Mouse (Mus musculus) limb, embryonic 14.5 days (tissue): ENCODE measurements around the gene Cbx3. TPM values are rescaled to one million over a fixed set of nuclear protein-coding genes. Genes with fewer than 3 reads are reported as not detected.

Experiments
- ATAC-seq: fragments of 200-750 bp; cut with Nextera tagmentation; 2 replicates; pipeline ENCODE4 v1.8.0; 2017; ENCODE audit warnings: low read depth, moderate number of reproducible peaks, moderate TSS enrichment; ENCODE audit not compliant: low FRiP score
- DNase-seq: peaks from one replicate; pipeline ENCODE4 v3.0.0-alpha.2; 2015; ENCODE audit warnings: low spot score
- H3K27ac ChIP-seq: fragments of 300-500 bp; sonication (generic); replicated peaks from 2 replicates; pipeline ENCODE4 v1.5.1; 2014; ENCODE audit warnings: low read depth, mild to moderate bottlenecking, low read length, moderate library complexity, mixed read lengths
- H3K27me3 ChIP-seq: fragments of 300-500 bp; sonication (generic); 2 replicates; pipeline ENCODE4 v1.6.1; 2014; ENCODE audit warnings: low read length, mixed read lengths; ENCODE audit not compliant: control insufficient read depth, insufficient read depth
- H3K36me3 ChIP-seq: fragments of 300-500 bp; sonication (generic); 2 replicates; pipeline ENCODE4 v1.6.1; 2014; ENCODE audit warnings: mild to moderate bottlenecking, low read length, moderate library complexity, mixed read lengths; ENCODE audit not compliant: control insufficient read depth, insufficient read depth
- H3K4me1 ChIP-seq: fragments of 300-500 bp; sonication (generic); 2 replicates; pipeline ENCODE4 v1.6.1; 2014; ENCODE audit warnings: antibody characterized with exemption, low read length, mixed read lengths; ENCODE audit not compliant: control insufficient read depth, insufficient read depth
- H3K4me2 ChIP-seq: fragments of 300-500 bp; sonication (generic); replicated peaks from 2 replicates; pipeline ENCODE4 v1.6.1; 2014; ENCODE audit warnings: low read depth, mild to moderate bottlenecking, low read length, moderate library complexity; ENCODE audit not compliant: severe bottlenecking
- H3K4me3 ChIP-seq: fragments of 300-500 bp; sonication (generic); replicated peaks from 2 replicates; pipeline ENCODE4 v1.5.1; 2014; ENCODE audit warnings: low read length
- H3K9ac ChIP-seq: fragments of 300-500 bp; sonication (generic); 2 replicates; pipeline ENCODE4 v1.6.1; 2014; ENCODE audit warnings: mild to moderate bottlenecking, low read depth, low read length, moderate library complexity; ENCODE audit not compliant: severe bottlenecking
- H3K9me3 ChIP-seq: fragments of 300-500 bp; sonication (generic); 2 replicates; pipeline ENCODE4 v1.6.1; 2016; ENCODE audit warnings: low read length; ENCODE audit not compliant: control insufficient read depth
- POLR2A ChIP-seq: fragments of 200-500 bp; IDR thresholded peaks from 2 replicates; pipeline ENCODE4 v1.8.0; 2012; ENCODE audit warnings: inconsistent platforms, mild to moderate bottlenecking, moderate library complexity, borderline replicate concordance; ENCODE audit not compliant: insufficient read depth, insufficient read length; ENCODE audit errors: extremely low read depth
- WGBS: fragments of 180-500 bp; shearing (Covaris S2); extraction: QIAGEN DNeasy Blood & Tissue Kit; methylation state at CpG from one replicate; pipeline ENCODE4 v1.1.7; 2014; 5-methylcytosine and 5-hydroxymethylcytosine counted together
- polyA plus RNA-seq, 2 experiments: library from polyadenylated mRNA; depleted of rRNA in 1 of 2; stranded (reverse) in 1 of 2; unstranded in 1 of 2; fragments of >200 nt; fragmentation: Nextera tagmentation in 1 of 2; extraction: Ambion mirVana in 1 of 2; gene quantifications; 2 replicates each; pipeline versions ENCODE4 v1.2.1 to v1.2.3; 2012 to 2014

Gene Cbx3
- polyA plus RNA-seq, 2 experiments: 120 to 444 TPM

DNA sequence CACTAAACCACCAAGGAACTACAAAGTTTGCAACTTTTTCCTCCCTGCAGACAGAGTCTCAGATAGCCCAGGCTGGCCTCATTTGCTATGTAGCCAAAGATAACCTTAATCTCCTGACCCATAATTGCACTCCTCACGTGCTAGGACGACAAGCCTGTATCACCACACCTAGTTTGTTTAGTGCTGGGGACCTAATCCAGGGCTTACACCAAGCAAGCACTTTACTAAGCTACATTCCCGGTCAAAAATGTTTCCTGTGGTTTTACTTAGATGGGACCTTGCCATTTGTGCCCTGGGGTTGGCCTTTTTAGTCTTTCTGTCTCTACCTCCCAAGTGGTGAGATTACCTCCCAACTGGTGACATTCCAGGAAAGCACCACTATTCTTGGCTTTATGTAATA, 15.2 kb upstream of the Cbx3 start:
- WGBS: 54% methylated on average over 3 of the region's 3 CpGs
- Histone ChIP-seq H3K4me3 (no peak overlapping the region), H3K27me3 (no peaks in the 10 kb centered on the region)

DNA sequence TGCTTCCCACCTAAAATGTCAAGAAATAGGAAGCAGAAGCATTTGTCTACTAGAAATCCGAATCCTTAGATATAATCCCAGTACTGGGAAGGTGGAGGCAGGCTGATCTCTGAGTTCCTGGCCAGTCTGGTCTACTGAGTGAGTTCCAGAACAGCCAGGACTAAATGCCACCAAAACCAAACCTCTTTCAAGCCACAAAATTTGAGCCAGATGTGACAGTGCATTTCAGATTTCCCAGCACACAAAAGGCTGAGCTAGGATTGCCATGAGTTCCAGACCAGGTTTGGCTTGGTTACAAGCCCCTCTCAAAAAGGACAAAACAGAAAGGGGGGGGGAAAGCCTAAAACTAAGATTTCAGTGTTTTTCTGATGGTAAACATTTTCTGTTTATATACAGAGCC, 14.0 kb upstream of the Cbx3 start:
- Histone ChIP-seq H3K36me3 (peaks cover 30% of the 10 kb centered on the region), H3K9me3 (no peaks in the 10 kb centered on the region), H3K9ac (no peak overlapping the region), H3K4me3 (no peak overlapping the region), H3K4me1 (0 out of 2 replicates have a peak, but pooled peaks cover 3% of the 10 kb centered on the region), H3K27ac (no peak overlapping the region), H3K27me3 (no peaks in the 10 kb centered on the region), H3K4me2 (no peak overlapping the region)
- WGBS: 89% methylated on average over 1 of the region's 1 CpGs
- TF ChIP-seq POLR2A: 0 out of 2 replicates have a peak, but pooled peaks have one; percentile 20
- DNase-seq: no peak
- ATAC-seq: no peak

More for the DNA sequence above, 15.2 kb upstream of the Cbx3 start:
- no peaks in the 10 kb centered on the region for H3K9me3 ChIP-seq
- no peak overlapping the region for H3K9ac ChIP-seq
- ATAC-seq (no peak), DNase-seq (no peak)
- H3K36me3 ChIP-seq: peaks cover 20% of the 10 kb centered on the region
- TF ChIP-seq POLR2A: no peak
- H3K27ac ChIP-seq: peak overlapping the region; percentile 30; the same call in 1 of the 2 replicates
- no peak overlapping the region for H3K4me2 ChIP-seq
- 0 out of 2 replicates have a peak, but pooled peaks cover 3% of the 10 kb centered on the region for H3K4me1 ChIP-seq

GRCm38 (mm10) chr6:51457283-51457682, 12.9 kb upstream of the Cbx3 start:
- ATAC-seq: no peak
- H3K27ac ChIP-seq: no peak overlapping the region
- H3K9ac ChIP-seq: no peak overlapping the region
- 0 out of 2 replicates have a peak, but pooled peaks cover 3% of the 10 kb centered on the region for H3K4me1 ChIP-seq
- H3K4me3 ChIP-seq: no peak overlapping the region
- TF ChIP-seq POLR2A: no peak
- no peaks in the 10 kb centered on the region for H3K9me3 ChIP-seq
- 80% methylated on average over 3 of the region's 3 CpGs for WGBS
- peaks cover 39% of the 10 kb centered on the region for H3K36me3 ChIP-seq
- no peak overlapping the region for H3K4me2 ChIP-seq
- no peaks in the 10 kb centered on the region for H3K27me3 ChIP-seq
- no peak for DNase-seq

DNA sequence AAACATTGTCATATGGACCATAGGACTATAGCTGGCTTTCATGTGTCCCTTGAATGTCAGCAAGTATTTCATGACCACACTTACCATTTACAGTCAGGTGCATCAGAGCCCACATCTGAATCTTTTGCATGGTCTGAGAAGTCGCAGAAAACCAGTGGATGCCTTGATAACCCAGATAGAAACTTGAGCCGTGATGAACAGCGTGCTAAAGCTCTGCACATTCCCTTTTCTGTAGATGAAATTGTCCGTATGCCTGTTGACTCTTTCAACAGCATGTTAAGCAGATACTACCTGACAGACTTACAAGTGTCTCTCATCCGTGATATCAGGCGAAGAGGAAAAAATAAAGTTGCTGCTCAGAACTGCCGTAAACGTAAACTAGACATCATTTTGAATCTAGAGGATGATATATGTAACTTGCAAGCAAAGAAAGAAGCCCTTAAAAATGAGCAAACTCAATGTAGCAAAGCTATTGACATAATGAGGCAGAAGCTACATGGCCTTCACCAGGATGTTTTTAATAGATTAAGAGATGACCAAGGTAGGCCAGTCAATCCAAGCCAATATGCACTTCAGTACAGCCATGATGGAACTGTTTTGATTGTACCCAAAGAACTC, 12.3 kb upstream of the Cbx3 start:
- H3K9ac ChIP-seq: no peak overlapping the region
- ATAC-seq (no peak), DNase-seq (no peak)
- no peak overlapping the region for H3K4me2 ChIP-seq
- H3K36me3 ChIP-seq: peaks cover 42% of the 10 kb centered on the region
- no peaks in the 10 kb centered on the region for H3K9me3 ChIP-seq
- no peaks in the 10 kb centered on the region for H3K27me3 ChIP-seq
- H3K4me1 ChIP-seq: 0 out of 2 replicates have a peak, but pooled peaks cover 3% of the 10 kb centered on the region
- no peak overlapping the region for H3K27ac ChIP-seq
- TF ChIP-seq POLR2A: no peak
- 80% methylated on average over 8 of the region's 8 CpGs for WGBS
- no peak overlapping the region for H3K4me3 ChIP-seq

DNA sequence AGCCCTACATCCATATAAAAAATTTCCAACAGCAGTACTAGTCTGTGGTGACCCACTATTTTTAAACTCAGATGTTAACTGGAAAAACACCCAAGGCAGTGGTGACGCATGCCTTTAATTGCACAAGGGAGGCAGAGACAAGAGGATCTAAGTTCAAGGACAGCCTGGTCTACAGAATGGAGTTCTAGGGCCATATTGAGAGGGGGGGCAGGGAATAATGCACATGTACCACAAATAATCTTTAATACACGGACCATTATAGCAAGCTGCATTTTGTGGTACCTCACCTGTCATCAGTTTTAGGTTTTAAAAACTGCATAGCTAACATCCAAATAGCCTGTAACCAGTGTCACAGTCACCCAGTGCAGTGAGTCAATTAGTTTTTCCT, 11.2 kb upstream of the Cbx3 start:
- H3K36me3 ChIP-seq: peaks cover 52% of the 10 kb centered on the region
- TF ChIP-seq POLR2A: no peak
- 0 out of 2 replicates have a peak, but pooled peaks cover 3% of the 10 kb centered on the region for H3K4me1 ChIP-seq
- H3K27me3 ChIP-seq: no peaks in the 10 kb centered on the region
- H3K4me3 ChIP-seq: no peak overlapping the region
- no peak for DNase-seq
- ATAC-seq: peak; percentile 28; the same call in 1 of the 2 replicates
- 40% methylated on average over 2 of the region's 2 CpGs for WGBS
- no peak overlapping the region for H3K9ac ChIP-seq
- H3K4me2 ChIP-seq: no peak overlapping the region
- no peaks in the 10 kb centered on the region for H3K9me3 ChIP-seq
- no peak overlapping the region for H3K27ac ChIP-seq
